Mouse (Mus musculus) ES-E14 (cell line): ENCODE data around the gene Ifna6. TPM values are rescaled to one million over a fixed set of nuclear protein-coding genes. Genes with fewer than 3 reads are reported as not detected.

Source experiments
- DNase-seq: peaks from one replicate; pipeline ENCODE4 v3.0.0-alpha.2; 2013; ENCODE audit warnings: low read depth, low spot score
- H3K27ac ChIP-seq: 2 replicates; pipeline ENCODE4 v1.5.1; 2012; ENCODE audit warnings: low read depth, mild to moderate bottlenecking, low read length, moderate library complexity, mixed read lengths; ENCODE audit not compliant: poor library complexity, insufficient read depth, severe bottlenecking
- H3K36me3 ChIP-seq: 2 replicates; pipeline ENCODE4 v1.6.1; 2012; ENCODE audit warnings: mild to moderate bottlenecking, low read length, moderate library complexity, mixed read lengths; ENCODE audit not compliant: control insufficient read depth, poor library complexity, insufficient read depth, severe bottlenecking
- H3K4me1 ChIP-seq, 2 experiments: fragments of 150-350 bp in 1 of 2; sonication (generic) in 1 of 2; 2 replicates each; pipeline ENCODE4 v1.6.1; 2012; ENCODE audit warnings: low read length in 2 of 2, mild to moderate bottlenecking in 1 of 2, mixed read lengths in 1 of 2; ENCODE audit not compliant: control insufficient read depth in 2 of 2, insufficient read depth in 2 of 2, poor library complexity in 1 of 2
- H3K4me3 ChIP-seq, 2 experiments: fragments of 150-350 bp in 1 of 2; sonication (generic) in 1 of 2; 2 replicates each; pipeline ENCODE4 v1.5.1; 2012; ENCODE audit warnings: low read length in 2 of 2, low read depth in 1 of 2, mild to moderate bottlenecking in 1 of 2, mixed read lengths in 1 of 2; ENCODE audit not compliant: insufficient read depth in 1 of 2, poor library complexity in 1 of 2, severe bottlenecking in 1 of 2
- H3K9ac ChIP-seq: 2 replicates; pipeline ENCODE4 v1.6.1; 2012; ENCODE audit warnings: low read depth, mild to moderate bottlenecking, low read length, mixed read lengths; ENCODE audit not compliant: poor library complexity, insufficient read depth, severe bottlenecking
- H3K9me3 ChIP-seq: fragments of 150-350 bp; sonication (generic); 2 replicates; pipeline ENCODE4 v1.6.1; 2012; ENCODE audit warnings: low read depth, mild to moderate bottlenecking, low read length; ENCODE audit not compliant: control insufficient read depth, insufficient read depth
- CHD2 ChIP-seq: IDR thresholded peaks from 2 replicates; pipeline ENCODE4 v1.6.1; 2014; ENCODE audit warnings: mild to moderate bottlenecking, low read depth, low read length, inconsistent platforms
- HCFC1 ChIP-seq: IDR thresholded peaks from 2 replicates; pipeline ENCODE4 v1.6.1; 2012; ENCODE audit warnings: low read length, inconsistent platforms, borderline replicate concordance; ENCODE audit not compliant: insufficient read depth
- MAFK ChIP-seq: IDR thresholded peaks from 2 replicates; pipeline ENCODE4 v1.6.1; 2014; ENCODE audit warnings: mild to moderate bottlenecking, low read depth, low read length, inconsistent platforms; ENCODE audit not compliant: insufficient read depth
- ZC3H11A ChIP-seq: IDR thresholded peaks from 2 replicates; pipeline ENCODE4 v1.6.1; 2012; ENCODE audit warnings: low read depth, mild to moderate bottlenecking, inconsistent platforms, low read length, borderline replicate concordance
- ZNF384 ChIP-seq: IDR thresholded peaks from 2 replicates; pipeline ENCODE4 v1.6.1; 2012; ENCODE audit warnings: low read depth, low read length, inconsistent platforms
- in situ Hi-C, 2 experiments: fragments of 600-800 bp; cut with MboI; formaldehyde crosslinking; loops; one replicate each; pipeline ENCODE4 v1.15.1; 2025; ENCODE audit warnings: low sequenced_read_pairs in 2 of 2, inconsistent platforms in 1 of 2; ENCODE audit not compliant: unreplicated experiment in 2 of 2
- total RNA-seq: library from RNA; depleted of rRNA; stranded (reverse); fragments of 300-350 nt; gene quantifications from 2 replicates; pipeline ENCODE4 v1.2.3, GENCODE M21; 2012; rRNA removed

Ifna6 gene
- total RNA-seq, 1 experiment: not detected

DNA sequence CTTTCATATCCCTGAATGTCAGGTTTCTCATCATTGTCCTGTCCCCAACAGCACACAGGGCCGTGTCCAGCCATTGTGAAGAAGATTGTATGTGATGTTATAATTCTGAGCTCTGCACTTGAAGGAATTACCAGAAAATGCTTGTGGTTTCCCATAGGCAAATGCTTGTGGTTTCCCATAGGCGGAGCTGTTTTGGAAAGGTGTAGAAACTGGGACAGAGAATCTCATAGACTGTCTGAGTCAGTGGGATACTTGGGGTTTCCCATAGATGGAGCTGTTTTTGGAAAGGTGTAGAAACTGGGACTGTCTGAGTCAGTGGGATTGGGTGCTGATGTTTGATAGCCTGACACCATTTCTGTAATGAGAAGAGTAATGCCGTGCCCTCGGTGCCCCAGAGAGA lies 49.3 kb downstream of the Ifna6 start:
- TF ChIP-seq ZNF384 (no peak), HCFC1 (no peak), ZC3H11A (no peak), CHD2 (no peak), MAFK (no peak)
- no peaks in the 10 kb centered on the region for H3K9me3 ChIP-seq
- H3K36me3 ChIP-seq: no peaks in the 10 kb centered on the region
- no peak for DNase-seq
- in situ Hi-C loops: no loop called here
- no peak overlapping the region for H3K27ac ChIP-seq
- no peaks in the 10 kb centered on the region for H3K4me1 ChIP-seq
- no peak overlapping the region for H3K9ac ChIP-seq
- no peak overlapping the region for H3K4me3 ChIP-seq

Other genes with a start within 250 kb of the Ifna6 start
- gene Ifna9, start 235.0 kb upstream of the Ifna6 start, total RNA-seq: not detected in 2 replicates
- gene Ifna12, start 224.0 kb upstream of the Ifna6 start, total RNA-seq: not detected in 2 replicates
- gene C87499, start 193.0 kb upstream of the Ifna6 start, total RNA-seq: not detected in 2 replicates
- not detected in 2 replicates for gene Ifna13, start 183.0 kb upstream of the Ifna6 start, total RNA-seq
- gene Ifna16, start 150.5 kb upstream of the Ifna6 start, total RNA-seq: not detected in 2 replicates
- gene Ifna2, start 143.5 kb upstream of the Ifna6 start, total RNA-seq: not detected in 2 replicates
- gene Ifnab, start 136.1 kb upstream of the Ifna6 start, total RNA-seq: not detected in 2 replicates
- gene Gm26566, start 105.6 kb upstream of the Ifna6 start, total RNA-seq: 3.7 and 5.3 TPM in 2 replicates
- 20.7 and 31.5 TPM in 2 replicates for gene Klhl9, start 105.0 kb upstream of the Ifna6 start, total RNA-seq
- not detected in 2 replicates for gene Gm13271, start 72.5 kb upstream of the Ifna6 start, total RNA-seq
- gene Gm13283, start 67.3 kb upstream of the Ifna6 start, total RNA-seq: not detected in 2 replicates
- not detected in 2 replicates for gene Gm13290, start 53.6 kb upstream of the Ifna6 start, total RNA-seq
- gene Gm13289, start 50.5 kb upstream of the Ifna6 start, total RNA-seq: not detected in 2 replicates
- gene Gm13272, start 47.6 kb upstream of the Ifna6 start, total RNA-seq: not detected in 2 replicates
- gene Ifnz, start 45.3 kb upstream of the Ifna6 start, total RNA-seq: not detected in 2 replicates
- not detected in 2 replicates for gene Gm13276, start 41.7 kb upstream of the Ifna6 start, total RNA-seq
- not detected in 2 replicates for gene Gm13277, start 38.8 kb upstream of the Ifna6 start, total RNA-seq
- not detected in 2 replicates for gene Gm13278, start 35.9 kb upstream of the Ifna6 start, total RNA-seq
- not detected in 2 replicates for gene Gm13275, start 32.9 kb upstream of the Ifna6 start, total RNA-seq
- gene Gm13279, start 30.0 kb upstream of the Ifna6 start, total RNA-seq: not detected in 2 replicates
- not detected in 2 replicates for gene Gm13285, start 27.8 kb upstream of the Ifna6 start, total RNA-seq
- gene Gm13287, start 24.2 kb upstream of the Ifna6 start, total RNA-seq: not detected in 2 replicates
- gene Gm13288, start 21.9 kb upstream of the Ifna6 start, total RNA-seq: not detected in 2 replicates
- not detected in 2 replicates for gene Ifna7, start 11.2 kb upstream of the Ifna6 start, total RNA-seq
- gene Ifna11, start 7.5 kb upstream of the Ifna6 start, total RNA-seq: not detected in 2 replicates
- gene Ifna5, start 8.1 kb downstream of the Ifna6 start, total RNA-seq: not detected in 2 replicates
- gene Ifna4, start 14.4 kb downstream of the Ifna6 start, total RNA-seq: not detected in 2 replicates
- not detected in 2 replicates for gene Ifna1, start 22.7 kb downstream of the Ifna6 start, total RNA-seq
- gene Ifne, start 52.8 kb downstream of the Ifna6 start, total RNA-seq: not detected in 2 replicates